Mouse (Mus musculus) neural tube, embryonic 10.5 days (tissue): ENCODE data around the gene Gramd2.
"Not testable (repeated sequence)": the region's sequence is repeated elsewhere in the genome, so short reads cannot be mapped to it uniquely, and the experiment has no call there.

Source experiments
- DNase-seq: peaks from one replicate; pipeline ENCODE4 v3.0.0-alpha.2; 2017; ENCODE audit warnings: low spot score; ENCODE audit errors: extremely low spot score

The Gramd2 gene

DNA sequence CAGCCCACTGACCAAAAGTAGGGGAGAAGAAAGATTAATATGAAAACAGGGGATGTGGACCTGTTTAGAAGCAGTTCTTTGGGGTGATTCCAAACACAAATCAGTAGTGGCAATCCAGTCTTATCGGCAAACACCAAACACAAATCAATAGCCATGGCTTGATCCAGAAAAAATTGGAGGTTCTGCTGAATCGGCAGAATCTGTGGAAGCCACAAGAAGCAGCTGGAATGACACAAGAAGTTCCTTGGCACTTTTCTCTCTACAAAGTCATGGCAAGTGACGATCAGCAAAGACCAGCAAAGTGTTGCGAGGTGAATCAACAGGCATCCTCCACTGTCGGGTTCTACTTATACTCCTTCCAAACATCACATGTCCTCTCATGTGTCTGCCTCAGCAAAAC is 41.2 kb downstream of the Gramd2 start:
- no peak for DNase-seq

DNA sequence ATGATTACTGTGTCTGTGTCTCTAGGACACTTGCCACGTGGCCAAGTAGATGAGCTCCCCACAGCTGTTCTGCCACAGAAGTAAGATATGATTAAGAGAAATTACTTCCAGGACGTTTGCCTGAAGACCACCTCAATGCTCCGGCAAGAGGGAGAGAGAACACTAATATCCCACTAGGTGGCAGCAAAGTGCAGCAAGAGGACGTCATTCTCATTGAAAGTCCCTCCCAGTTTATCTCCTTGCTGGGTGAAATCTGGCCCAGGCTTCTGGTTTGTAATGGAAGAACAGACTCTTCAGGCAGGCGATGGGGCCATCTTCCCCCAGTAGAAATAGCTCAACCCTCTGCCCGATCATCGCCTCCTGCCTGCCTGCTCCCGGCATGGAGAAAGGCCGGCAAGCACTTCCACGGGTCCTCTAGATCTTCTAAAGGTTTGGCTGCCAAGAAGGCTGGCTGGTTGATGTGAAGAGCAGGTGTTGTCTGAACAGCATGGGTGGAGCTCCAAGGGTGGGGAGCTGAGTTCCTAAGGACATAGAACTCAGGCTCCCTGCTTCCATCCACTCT is 43.2 kb downstream of the Gramd2 start:
- DNase-seq = peak; percentile 67

DNA sequence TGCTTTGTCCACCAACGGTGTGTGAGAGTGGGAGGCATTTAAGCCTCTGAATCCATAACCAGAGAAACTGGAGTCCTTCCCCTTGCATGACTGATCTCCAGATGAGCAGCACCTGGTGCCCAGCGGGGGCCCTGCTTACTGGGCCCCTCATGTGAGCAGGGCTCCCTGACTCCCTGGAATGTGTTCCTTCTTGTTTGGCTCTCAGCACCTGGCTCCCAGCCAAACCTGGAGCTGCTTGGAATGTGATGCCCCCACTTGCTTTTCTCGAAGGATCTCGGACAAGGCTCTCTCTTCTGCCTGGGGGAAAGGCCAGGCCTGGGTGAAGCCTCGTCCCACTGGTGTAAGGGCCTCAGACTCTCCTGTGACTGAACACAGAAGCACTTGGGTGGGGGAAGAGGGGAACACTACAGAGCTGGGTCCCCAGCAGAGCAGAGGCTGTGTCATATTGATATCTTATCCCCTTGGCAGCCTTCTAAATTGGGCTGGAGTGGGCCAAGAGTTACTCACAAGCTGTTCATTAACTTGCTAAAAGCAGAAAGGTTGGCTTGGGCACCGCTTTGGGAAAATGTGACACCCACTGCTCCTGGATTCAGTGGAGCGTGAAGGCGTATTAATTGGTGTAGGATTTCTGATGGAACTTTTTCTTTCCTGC is 44.0 kb downstream of the Gramd2 start:
- DNase-seq = no peak

DNA sequence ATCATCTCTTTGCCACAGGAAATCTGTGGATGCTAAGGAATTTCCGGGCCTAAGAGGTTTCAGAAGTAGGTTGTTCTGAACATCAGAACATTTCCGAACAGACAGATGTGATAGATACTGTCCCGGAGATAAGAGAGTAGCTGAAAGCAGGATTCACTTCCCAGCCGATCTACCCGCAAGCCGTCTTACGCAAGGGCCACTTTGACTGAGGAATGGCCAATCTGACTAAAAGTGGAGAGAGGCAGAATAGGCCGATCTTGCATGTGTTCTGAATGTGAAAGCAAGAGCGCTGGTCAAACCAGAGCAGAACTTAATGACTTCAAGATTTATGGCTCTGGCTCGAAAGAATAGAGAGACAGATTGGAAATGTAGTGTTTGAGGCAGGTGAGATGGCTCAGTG is 45.6 kb downstream of the Gramd2 start:
- no peak for DNase-seq

DNA sequence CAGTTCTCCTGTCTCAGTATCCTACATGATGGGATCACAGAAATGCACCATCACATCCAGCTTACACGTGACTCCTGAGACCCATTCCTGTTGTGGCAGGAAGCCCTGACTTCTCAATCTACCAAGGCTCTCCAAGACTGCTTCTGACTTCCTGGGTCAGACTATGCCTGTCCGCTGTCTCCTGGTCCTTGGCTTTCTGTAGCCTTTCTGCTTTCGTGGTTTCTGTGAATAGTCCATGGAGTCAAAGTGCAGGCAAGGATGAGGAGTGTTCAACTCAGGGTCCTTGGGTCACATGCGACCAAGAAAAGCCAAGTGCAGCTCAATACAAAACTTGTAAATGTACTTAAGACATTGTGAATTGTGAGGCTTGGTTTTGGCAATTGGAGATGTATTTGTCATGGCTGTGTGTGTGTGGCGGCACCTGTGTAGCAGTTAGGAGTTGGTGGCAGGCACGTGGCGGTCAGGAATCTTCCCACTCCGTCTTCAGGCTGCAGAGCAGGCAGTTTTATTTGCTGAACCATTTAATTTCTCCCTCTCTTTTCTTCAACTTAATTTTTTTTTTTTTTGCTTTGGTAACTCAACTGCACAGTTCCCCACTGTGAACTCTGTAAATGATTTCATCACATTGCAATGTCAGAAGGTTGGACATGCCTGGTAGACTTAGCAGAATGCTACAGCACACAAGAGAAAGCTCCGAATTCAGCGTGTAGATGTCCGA is 47.8 kb downstream of the Gramd2 start:
- DNase-seq = no peak

DNA sequence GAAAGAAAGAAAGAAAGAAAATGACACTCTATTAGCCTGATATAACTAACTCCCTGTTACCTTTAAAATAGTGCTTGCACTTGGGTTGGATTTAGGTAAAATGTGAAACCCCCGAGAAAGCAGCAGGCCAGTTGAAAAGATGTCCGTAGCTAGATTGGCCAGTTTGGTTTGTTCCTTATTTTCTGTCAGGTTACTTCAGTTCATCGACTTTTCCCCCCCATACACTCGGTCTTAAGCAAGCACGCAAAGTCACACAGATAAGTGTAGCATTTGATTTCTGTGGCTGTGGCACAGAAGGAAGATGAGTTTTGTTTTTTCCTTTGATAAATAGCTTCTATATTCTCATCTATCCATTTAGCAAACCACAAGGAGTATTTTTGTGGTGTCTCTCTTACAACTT is 51.2 kb downstream of the Gramd2 start:
- DNase-seq = no peak

DNA sequence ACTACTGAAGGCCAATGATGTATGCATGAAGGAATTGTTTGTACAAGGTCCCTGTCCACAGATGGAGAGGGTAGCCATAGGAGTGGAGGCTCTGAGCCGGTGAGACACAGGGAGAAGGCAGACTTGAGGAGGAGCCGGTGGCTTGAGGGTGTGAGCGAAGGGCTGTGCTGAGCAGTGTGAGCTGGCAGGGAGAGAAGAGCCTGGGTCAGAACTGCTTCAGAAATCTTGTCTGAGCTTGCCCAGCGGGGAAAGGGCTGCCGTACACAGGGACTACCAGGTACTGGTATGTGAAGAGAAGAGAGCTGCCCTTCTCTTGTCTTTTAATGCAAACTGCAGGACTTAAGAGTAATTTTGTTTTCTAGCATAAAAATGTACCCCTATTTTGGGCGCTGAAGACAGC is 53.1 kb downstream of the Gramd2 start:
- no peak for DNase-seq

DNA sequence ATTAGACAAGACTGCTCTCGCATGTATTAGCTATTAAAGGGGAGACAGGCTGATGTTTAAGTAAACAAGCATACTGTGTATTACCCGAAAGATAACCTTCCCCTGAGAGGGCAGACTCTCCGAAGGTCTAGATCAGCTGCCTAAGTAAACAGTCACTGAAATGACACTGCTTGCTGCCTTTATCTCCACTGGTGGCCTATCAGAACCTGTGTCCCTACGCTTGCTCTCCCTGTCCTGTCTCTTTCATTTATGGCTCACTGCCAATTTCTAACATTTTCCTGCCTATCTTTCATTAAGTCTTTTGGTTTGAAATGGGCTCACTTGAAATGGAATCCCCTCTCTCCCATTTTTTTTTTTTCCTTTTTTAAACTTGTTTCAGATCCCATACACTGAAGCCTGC is 55.5 kb downstream of the Gramd2 start:
- DNase-seq = no peak

DNA sequence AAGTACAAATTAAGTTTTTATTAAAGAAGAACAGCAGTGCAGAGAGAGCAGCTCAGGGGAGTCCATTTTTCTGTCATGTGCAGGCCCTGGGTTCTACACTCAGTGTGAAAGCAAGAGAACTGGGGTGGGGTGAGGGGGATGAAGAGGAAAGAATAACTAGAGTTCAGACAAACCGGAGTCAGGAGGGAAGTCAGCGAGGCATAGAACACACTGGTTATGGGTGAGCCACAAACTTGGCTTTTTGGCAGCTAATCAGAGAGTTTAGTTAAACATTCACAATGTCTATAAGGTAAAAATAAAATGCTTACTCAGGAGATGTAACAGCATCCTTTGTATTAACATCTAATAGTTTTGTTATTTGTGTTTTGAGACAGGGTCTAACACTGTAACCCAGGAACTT is 60.6 kb downstream of the Gramd2 start:
- no peak for DNase-seq

DNA sequence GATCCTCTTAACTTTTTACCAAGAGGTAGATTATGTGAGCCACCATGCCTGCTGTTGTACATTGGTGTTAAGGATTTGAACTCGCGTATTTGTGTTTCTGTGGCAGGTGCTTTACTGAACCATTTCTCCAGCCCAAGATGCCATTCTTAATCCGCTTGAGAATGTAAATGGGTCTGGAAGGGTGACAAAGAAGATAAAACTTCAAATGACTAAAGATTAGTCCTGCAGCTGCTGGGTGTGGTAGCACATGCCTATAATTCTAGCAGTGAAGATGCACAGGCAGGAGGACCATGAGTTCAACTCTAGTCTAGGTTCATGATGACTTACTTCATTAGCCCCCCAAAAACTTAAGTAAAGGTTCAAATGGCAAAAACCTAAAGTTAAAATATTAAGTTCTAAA is 64.0 kb downstream of the Gramd2 start:
- no peak for DNase-seq

DNA sequence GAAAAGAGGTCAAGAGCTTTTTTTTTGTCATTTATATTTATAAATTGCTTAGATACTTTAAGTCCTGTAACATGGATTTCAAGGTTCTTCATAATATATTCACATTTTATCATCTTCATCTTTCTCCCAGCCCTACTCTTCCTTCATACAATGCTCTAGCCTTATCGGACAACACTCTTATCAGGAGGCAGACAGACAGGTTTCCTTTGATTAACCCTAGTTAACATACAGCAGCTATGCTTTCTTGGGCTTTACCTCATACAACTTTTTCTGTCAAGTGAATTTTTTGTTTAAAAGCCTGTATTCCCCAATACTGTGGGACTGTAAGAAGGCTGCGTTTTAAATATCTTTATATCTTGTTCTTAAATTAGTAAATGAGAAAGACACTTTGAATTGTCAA is 68.4 kb downstream of the Gramd2 start:
- no peak for DNase-seq

DNA sequence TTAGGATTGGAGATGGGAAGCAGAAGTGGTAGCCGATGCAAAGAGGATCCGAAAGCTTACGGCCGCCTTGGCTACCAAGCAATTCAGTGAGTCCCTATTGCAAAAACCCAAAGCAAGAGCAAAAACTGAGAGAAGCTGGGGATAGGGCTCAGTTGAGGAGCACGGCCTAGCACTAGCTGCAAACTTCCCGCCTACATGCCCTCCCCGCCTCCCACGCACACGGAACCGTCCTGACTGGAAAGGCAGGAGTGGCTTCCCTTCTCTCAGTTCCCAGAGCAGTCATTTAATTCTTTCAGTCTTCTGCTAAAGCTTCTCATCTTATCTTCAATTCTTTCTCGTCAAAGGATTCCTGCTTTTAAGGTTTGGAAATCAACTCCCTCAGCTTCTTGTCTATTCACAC is 69.0 kb downstream of the Gramd2 start:
- no peak for DNase-seq

DNA sequence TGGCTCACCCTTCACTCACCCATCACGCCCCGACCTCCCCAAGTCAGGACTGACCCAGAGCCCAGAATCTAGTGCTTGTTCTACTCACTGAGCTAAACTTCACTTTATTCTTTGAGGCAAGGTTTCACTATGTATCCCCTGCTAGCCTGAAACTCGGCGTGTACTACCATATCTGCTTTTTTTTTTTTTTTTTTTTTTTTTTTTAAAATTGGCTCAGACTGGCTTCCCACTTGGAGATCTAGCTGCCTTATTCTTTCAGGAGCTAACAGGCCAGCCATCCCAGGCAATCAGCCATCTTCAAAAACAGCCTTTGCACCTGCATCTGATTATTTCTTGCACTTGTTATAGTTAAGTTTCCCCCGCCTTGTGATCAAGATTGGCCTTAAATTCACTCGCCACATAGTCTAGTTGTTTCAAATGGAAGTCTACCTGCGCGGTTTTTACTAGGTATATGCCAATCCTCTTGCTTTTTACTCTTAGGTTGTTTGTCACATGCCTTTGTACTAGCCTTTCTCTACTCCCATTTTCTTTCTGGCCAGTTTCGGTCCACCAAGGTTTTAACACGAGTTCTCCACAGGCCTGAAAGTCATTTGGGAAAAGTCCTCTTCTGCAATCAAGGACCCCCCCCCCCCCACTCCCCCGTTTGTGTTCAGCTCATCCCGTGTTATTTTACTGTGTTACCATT is 69.8 kb downstream of the Gramd2 start:
- DNase-seq = no peak

DNA sequence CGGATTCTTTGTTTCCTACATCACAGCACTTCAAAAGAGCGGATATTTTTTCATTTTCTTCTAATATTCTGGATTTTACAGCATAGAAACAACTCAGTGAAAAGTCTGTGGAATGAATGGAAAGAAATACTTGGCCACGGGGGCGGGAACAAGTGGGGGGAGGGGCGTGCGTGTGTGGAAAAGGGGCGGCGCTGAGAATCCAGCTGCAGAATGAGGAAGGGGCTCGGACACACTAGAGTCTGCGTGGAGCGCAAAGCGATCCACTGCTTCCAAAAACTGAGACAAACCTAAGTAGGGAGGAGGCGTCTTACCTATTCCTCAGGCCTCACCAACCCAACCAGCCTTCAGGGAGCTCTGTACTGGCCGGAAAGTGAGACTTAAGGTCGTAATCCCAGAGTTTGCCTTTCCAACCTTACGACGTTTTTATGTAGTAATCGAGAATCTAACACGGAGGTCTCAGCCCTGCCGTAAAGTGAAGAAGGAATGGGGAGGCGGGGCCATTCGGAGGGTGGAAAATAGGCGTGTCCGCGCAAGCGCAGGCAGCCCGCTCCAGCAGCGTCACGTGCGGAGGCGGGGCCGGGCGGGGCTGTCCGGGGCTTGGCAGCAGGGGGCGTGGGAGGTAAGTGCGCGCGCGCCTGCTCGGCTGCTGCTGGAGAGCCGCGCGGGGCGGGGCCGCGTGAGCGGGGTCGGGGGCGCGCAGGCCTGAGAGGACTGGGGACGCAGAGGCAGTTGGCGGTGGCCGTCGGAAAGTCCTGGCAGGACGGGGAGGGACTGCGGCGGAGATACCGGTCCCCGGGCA is 70.5 kb downstream of the Gramd2 start, which contains the start of the genes Senp8 and Myo9a:
TSS of gene Senp8 (minus strand) at position 444 of the 799 bp plus-strand sequence.
TSS of gene Myo9a (plus strand) at position 630 of the 799 bp plus-strand sequence.
- DNase-seq = peak; percentile 100

DNA sequence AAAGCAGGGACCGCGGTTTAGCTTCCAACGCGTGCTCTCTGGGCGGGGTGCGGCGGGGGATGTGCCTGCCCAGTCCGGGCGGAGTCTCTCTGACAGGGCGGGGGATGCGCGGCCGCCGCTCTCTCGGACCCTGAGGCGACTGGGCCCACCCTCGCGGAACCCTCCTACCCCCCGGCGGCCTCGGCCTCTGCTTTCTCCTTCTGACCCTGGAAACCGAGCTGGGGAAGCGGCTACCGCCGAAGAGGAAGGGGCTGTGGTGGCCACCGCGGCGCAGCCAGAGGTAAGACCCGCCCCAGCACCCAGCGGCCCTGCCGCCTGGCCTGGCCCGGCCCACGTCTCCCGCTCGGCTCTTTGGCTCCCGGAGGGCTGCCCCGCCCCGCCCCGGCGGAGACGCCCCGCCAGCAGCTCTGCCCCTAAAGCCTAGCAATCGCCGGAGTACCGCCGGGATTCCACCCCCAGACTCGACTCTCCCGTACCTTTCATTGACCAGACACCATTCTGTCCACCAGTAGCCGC is 71.2 kb downstream of the Gramd2 start:
- DNase-seq = peak; percentile 89

DNA sequence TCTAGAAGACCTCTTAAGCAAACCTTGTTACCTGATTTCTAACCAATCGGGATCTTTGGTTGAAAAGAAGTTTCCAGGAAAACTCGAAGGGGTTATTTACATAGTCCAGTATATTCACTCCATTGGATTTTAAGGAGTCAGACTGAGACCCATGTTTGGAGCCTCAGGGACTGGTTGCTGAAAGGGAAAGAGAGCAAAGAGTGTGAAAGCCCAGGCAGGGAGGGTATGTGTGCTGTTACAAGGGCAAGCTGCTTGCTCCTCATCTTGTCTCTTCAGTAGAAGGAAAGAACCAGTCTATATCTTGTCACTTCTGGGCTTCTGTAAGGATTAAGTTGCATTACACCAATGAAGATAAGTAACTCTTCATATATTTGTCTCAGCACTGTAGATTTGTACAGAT is 72.0 kb downstream of the Gramd2 start:
- DNase-seq = no peak

DNA sequence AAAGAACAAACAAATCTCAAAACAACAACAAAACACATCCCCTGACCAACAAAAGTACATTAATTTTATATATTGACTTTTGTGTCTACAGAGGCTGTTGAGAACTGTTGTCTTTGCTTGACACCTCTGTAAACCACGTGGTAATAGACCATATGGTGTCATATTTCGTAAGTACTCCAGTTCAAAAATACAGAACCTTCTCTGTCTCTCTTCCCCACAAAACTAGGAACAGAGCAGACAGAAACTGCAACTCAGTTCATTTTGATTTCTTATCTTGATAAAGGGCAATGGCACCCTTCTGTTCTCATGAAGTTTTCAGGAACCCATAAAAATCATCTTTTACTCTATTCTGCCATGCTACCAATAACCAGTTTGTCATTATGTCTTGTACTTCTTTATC is 75.3 kb downstream of the Gramd2 start:
- DNase-seq = no peak

DNA sequence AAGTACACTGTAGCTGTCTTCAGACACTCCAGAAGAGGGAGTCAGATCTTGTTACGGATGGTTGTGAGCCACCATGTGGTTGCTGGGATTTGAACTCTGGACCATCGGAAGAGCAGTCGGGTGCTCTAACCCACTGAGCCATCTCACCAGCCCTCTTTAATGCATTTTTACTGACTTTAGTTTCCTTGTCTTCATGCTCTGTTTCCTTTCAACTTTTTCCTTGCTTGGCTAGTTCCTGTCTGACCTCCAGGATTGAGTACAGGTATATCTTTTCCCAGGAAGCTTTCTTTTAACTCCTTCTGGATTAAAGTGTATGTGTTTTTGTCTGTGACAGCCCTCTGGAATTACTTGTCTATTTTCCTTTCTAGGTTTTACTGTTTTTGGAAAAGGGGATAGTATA is 77.1 kb downstream of the Gramd2 start:
- DNase-seq = not testable (repeated sequence)

DNA sequence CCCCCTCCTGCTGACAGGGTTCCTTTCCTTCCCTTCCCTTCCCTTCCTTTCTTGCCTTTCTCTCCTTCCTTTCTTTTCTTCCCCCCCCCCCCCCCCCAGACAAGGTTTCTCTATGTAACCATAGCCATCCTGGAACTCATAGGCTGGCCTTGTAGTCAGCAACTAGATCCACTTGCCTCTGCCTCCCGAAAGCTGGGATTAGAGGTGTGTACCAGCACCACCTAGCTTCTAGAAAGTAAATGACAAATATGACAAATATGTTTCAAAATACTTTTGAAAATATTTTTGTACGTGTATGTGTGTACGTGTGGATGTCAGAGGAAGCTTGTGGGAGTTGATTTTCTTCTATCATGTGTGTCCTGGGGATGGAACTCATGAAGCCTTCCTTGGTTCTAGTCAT is 80.6 kb downstream of the Gramd2 start:
- DNase-seq = no peak

DNA sequence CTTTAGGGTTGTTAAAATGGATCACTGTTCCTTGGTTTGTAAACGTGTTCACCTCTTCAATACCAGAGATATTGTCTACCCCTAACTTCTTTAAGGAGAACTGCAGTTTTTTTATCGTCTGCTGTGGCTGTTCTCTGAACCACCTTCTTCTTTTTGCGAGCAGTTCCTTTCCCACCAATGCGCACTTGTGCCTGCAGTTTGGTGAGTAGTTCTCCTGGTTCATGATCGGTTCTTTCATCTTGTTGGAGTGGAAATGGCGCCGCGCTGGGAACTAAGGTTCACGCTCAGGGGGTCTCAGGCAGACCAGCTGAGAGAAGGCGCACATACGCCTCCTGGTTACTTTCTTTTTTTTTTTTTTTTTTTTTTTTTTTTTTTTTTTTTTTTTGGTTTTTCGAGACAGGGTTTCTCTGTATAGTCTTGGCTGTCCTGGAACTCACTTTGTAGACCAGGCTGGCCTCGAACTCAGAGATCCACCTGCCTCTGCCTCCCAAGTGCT is 87.1 kb downstream of the Gramd2 start:
- not testable (repeated sequence) for DNase-seq
